Mouse (Mus musculus): ENCODE results near the gene Vmn1r219. TPM values are rescaled to one million over a fixed set of nuclear protein-coding genes. Genes with fewer than 3 reads are reported as not detected.

Vmn1r219 gene
- polyA plus RNA-seq, 1 experiment from 2014 or later, result not detected

Other genes starting within 250 kb of the Vmn1r219 start
- not detected in 2 replicates for gene Vmn1r213, start 151.7 kb upstream of the Vmn1r219 start, polyA plus RNA-seq (2016; fragmentation: Nextera tagmentation; extraction: Ambion mirVana)
- gene Vmn1r214, start 128.9 kb upstream of the Vmn1r219 start, polyA plus RNA-seq (2016; fragmentation: Nextera tagmentation; extraction: Ambion mirVana), result not detected in 2 replicates
- not detected in 2 replicates for gene Vmn1r215, start 91.3 kb upstream of the Vmn1r219 start, polyA plus RNA-seq (2016; fragmentation: Nextera tagmentation; extraction: Ambion mirVana)
- not detected in 2 replicates for gene Vmn1r217, start 41.1 kb upstream of the Vmn1r219 start, polyA plus RNA-seq (2016; fragmentation: Nextera tagmentation; extraction: Ambion mirVana)
- gene Vmn1r218, start 26.2 kb upstream of the Vmn1r219 start, polyA plus RNA-seq (2016; fragmentation: Nextera tagmentation; extraction: Ambion mirVana), result not detected in 2 replicates
- not detected in 2 replicates for gene Vmn1r220, start 28.7 kb downstream of the Vmn1r219 start, polyA plus RNA-seq (2016; fragmentation: Nextera tagmentation; extraction: Ambion mirVana)
- not detected in 2 replicates for gene Vmn1r221, start 54.8 kb downstream of the Vmn1r219 start, polyA plus RNA-seq (2016; fragmentation: Nextera tagmentation; extraction: Ambion mirVana)
- gene Vmn1r222, start 76.6 kb downstream of the Vmn1r219 start, polyA plus RNA-seq (2016; fragmentation: Nextera tagmentation; extraction: Ambion mirVana), result not detected in 2 replicates
- gene Vmn1r223, start 87.8 kb downstream of the Vmn1r219 start, polyA plus RNA-seq (2016; fragmentation: Nextera tagmentation; extraction: Ambion mirVana), result not detected in 2 replicates
- 66.1 and 66.9 TPM in 2 replicates for gene Zfp322a, start 209.9 kb downstream of the Vmn1r219 start, polyA plus RNA-seq (2016; fragmentation: Nextera tagmentation; extraction: Ambion mirVana)